10 mouse cellular contexts compared by ENCODE assay signal in the genomic region with DNA sequence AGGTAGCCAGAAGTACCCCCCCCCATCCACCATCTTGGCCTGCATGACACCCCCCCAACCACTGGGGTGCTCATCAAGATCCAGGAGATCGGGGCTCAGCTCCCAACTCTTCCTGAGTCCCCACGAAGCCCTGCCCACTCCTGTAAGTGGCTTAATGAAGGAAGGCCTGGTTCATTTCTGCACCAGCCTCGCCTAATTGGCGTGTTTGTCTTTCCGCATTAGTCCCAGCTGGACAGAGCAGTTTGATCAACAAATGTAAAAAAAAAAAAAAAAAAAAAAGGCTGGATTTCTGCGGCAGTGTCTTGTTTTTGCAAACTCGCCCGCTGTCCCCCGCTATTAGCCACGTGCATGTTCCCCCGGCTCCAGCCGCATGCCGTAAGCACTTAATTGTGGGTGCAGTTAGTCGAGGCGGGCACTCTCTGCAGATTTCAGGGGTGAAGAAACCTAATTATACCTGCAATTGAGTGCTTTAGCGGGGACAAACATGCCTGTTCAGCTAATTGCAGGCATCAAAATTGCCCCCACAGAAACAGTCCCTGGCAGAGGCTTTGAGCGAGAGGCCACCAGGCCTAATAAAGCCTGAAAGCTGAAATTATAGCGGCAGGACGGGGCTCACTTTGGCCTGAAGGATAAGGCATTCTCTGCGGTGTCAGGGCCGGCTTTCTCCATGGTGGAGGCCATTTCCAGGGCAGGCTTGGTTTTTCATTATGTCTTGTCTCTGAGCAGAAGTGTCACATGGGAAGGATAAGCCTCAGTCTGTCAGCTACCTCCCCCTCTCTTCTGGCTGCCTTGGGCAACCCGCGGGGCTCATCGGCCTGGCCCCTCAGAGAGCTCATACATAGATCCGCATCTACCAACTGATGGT.
A peak's percentile ranks its signal among the peaks of the same experiment; 100 is the strongest.
DNase-seq lines count a peak whose midpoint lies in the region; ATAC-seq and TF ChIP-seq lines count a peak whose summit lies in the region.
"Had no signal": no experiment of that assay in that cellular context is flagged by ENCODE, and none has a peak within 500 bp of the region (broad histone marks: within the 10 kb centered on the region; RNA-seq: fewer than 3 reads in every experiment).

No protein-coding gene starts in this region.

- intact Hi-C loops in gastrocnemius, adult 2 months (cut with DNase I), result no loop called here

- 36% methylated on average over 25 of the region's 25 CpGs for WGBS in hindbrain, embryonic 13.5 days
- WGBS in midbrain, embryonic 12.5 days, result 35% methylated on average over 25 of the region's 25 CpGs
- WGBS in kidney, embryonic 16.5 days, result 64% methylated on average over 25 of the region's 25 CpGs

- peak overlapping the region; percentile 41 for H3K4me3 ChIP-seq in E14TG2a.4 (replicated peaks; ENCODE audit: low read length)
- no peak overlapping the region for H3K4me3 ChIP-seq in hindbrain, embryonic 13.5 days
- H3K4me3 ChIP-seq in midbrain, embryonic 12.5 days, result no peak overlapping the region
- H3K4me3 ChIP-seq in gastrocnemius, adult 2 months, result no peak overlapping the region
- no peak overlapping the region for H3K4me3 ChIP-seq in kidney, embryonic 16.5 days (ENCODE audit: low read length)
- H3K4me3 ChIP-seq: myocyte had no signal

- no peak for TF ChIP-seq POLR2A in brain, embryonic 14.5 days (IDR thresholded peaks at IDR 0.05; ENCODE audit: borderline replicate concordance, extremely low read depth, insufficient read depth, insufficient read length, poor library complexity, severe bottlenecking)

- peaks cover 67% of the 10 kb centered on the region for H3K4me1 ChIP-seq in E14TG2a.4 (replicated peaks; ENCODE audit: low read depth, low read length)
- peaks cover 67% of the 10 kb centered on the region for H3K4me1 ChIP-seq in hindbrain, embryonic 13.5 days (replicated peaks)
- peaks cover 69% of the 10 kb centered on the region for H3K4me1 ChIP-seq in midbrain, embryonic 12.5 days
- peaks cover 30% of the 10 kb centered on the region for H3K4me1 ChIP-seq in kidney, embryonic 16.5 days (ENCODE audit: insufficient read depth, low read length)

- peaks cover 30% of the 10 kb centered on the region for H3K27me3 ChIP-seq in E14TG2a.4 (ENCODE audit: insufficient read depth, low read length)
- H3K27me3 ChIP-seq in hindbrain, embryonic 13.5 days, result no peaks in the 10 kb centered on the region
- 0 out of 2 replicates have a peak, but pooled peaks cover 6% of the 10 kb centered on the region for H3K27me3 ChIP-seq in midbrain, embryonic 12.5 days
- no peaks in the 10 kb centered on the region for H3K27me3 ChIP-seq in kidney, embryonic 16.5 days (ENCODE audit: insufficient read depth, low read length)

- H3K27ac ChIP-seq in hindbrain, embryonic 13.5 days, result peak overlapping the region; percentile 82
- peak overlapping the region; percentile 81 for H3K27ac ChIP-seq in midbrain, embryonic 12.5 days (replicated peaks)
- H3K27ac ChIP-seq in gastrocnemius, adult 2 months, result no peak overlapping the region
- no peak overlapping the region for H3K27ac ChIP-seq in kidney, embryonic 16.5 days (ENCODE audit: low read length)

- H3K9me3 ChIP-seq in E14TG2a.4 (ENCODE audit: low read length), result peaks cover under 1% of the 10 kb centered on the region; the same call in 1 of the 2 replicates
- no peaks in the 10 kb centered on the region for H3K9me3 ChIP-seq in hindbrain, embryonic 13.5 days
- no peaks in the 10 kb centered on the region for H3K9me3 ChIP-seq in midbrain, embryonic 12.5 days
- no peaks in the 10 kb centered on the region for H3K9me3 ChIP-seq in kidney, embryonic 16.5 days (ENCODE audit: low read length)

- DNase-seq in brain, embryonic 14.5 days (ENCODE audit: low read depth), result peak; percentile 92
- DNase-seq in gastrocnemius, adult 2 months, result no peak
- DNase-seq in adrenal gland, adult 8-10 months, result no peak
- DNase-seq: cerebellum, adult 9-10 months; kidney, adult 9 months had no signal

- no peaks in the 10 kb centered on the region for H3K36me3 ChIP-seq in E14TG2a.4 (ENCODE audit: insufficient read depth, low read length)
- H3K36me3 ChIP-seq in hindbrain, embryonic 13.5 days, result no peaks in the 10 kb centered on the region
- no peaks in the 10 kb centered on the region for H3K36me3 ChIP-seq in midbrain, embryonic 12.5 days
- no peaks in the 10 kb centered on the region for H3K36me3 ChIP-seq in kidney, embryonic 16.5 days (ENCODE audit: insufficient read depth, low read length)

- no peak for TF ChIP-seq CTCF in E14TG2a.4 (conservative IDR thresholded peaks at IDR 0.05; ENCODE audit: low read length)
- TF ChIP-seq CTCF in brain, embryonic 14.5 days (IDR thresholded peaks at IDR 0.05; ENCODE audit: borderline replicate concordance, extremely low read depth, insufficient read depth, insufficient read length), result no peak
- no peak for TF ChIP-seq CTCF in gastrocnemius, adult 2 months (IDR thresholded peaks at IDR 0.05)

- ATAC-seq in hindbrain, embryonic 13.5 days (ENCODE audit: low FRiP score), result no peak
- ATAC-seq in midbrain, embryonic 12.5 days (ENCODE audit: low FRiP score, low read depth), result peak; percentile 57; the same call in 1 of the 2 replicates
- ATAC-seq in kidney, embryonic 16.5 days (ENCODE audit: low FRiP score, low TSS enrichment), result no peak

- no peak overlapping the region for H3K4me2 ChIP-seq in hindbrain, embryonic 13.5 days
- no peak overlapping the region for H3K4me2 ChIP-seq in midbrain, embryonic 12.5 days (replicated peaks)
- H3K4me2 ChIP-seq in kidney, embryonic 16.5 days (replicated peaks; ENCODE audit: low read depth, low read length), result no peak overlapping the region

- H3K9ac ChIP-seq in hindbrain, embryonic 13.5 days, result peak overlapping the region; percentile 20; the same call in 1 of the 2 replicates
- no peak overlapping the region for H3K9ac ChIP-seq in midbrain, embryonic 12.5 days (replicated peaks)
- H3K9ac ChIP-seq in kidney, embryonic 16.5 days (replicated peaks; ENCODE audit: low read length), result no peak overlapping the region

Comparison
In these comparisons a context has a peak if more than half of its experiments do, and no peak if none do; other contexts are left out.
1. H3K27ac ChIP-seq: peak in hindbrain, embryonic 13.5 days (single experiment) and midbrain, embryonic 12.5 days (single experiment); none in gastrocnemius, adult 2 months (single experiment) and kidney, embryonic 16.5 days (single experiment).